Mouse (Mus musculus) CH12.LX (cell line): ENCODE data around the gene Agfg2. TPM values are rescaled to one million over a fixed set of nuclear protein-coding genes. Genes with fewer than 3 reads are reported as not detected.

Experiments
- DNase-seq: peaks from one replicate; pipeline ENCODE4 v3.0.0-alpha.2; 2013; ENCODE audit errors: extremely low read depth
- H3K27ac ChIP-seq: 2 replicates; pipeline ENCODE4 v1.5.1; 2012; ENCODE audit warnings: low read depth, mild to moderate bottlenecking, control low read depth, moderate library complexity; ENCODE audit not compliant: insufficient read depth
- H3K27me3 ChIP-seq: replicated peaks from 2 replicates; pipeline ENCODE3; 2012; ENCODE audit warnings: inconsistent platforms
- H3K36me3 ChIP-seq, 2 experiments: replicated peaks in 1 of 2; 2 replicates each; pipeline versions ENCODE3 to v1.6.1; 2012; ENCODE audit warnings: inconsistent platforms in 1 of 2, low read length in 1 of 2, mild to moderate bottlenecking in 1 of 2, mixed read lengths in 1 of 2, moderate library complexity in 1 of 2; ENCODE audit not compliant: control insufficient read depth in 1 of 2, insufficient read depth in 1 of 2
- H3K4me1 ChIP-seq, 2 experiments: 2 replicates each; pipeline ENCODE4 v1.6.1; 2012; ENCODE audit warnings: inconsistent platforms in 1 of 2, moderate library complexity in 1 of 2; ENCODE audit not compliant: insufficient read depth in 2 of 2, control insufficient read depth in 1 of 2
- H3K4me2 ChIP-seq: 2 replicates; pipeline ENCODE4 v1.6.1; 2012; ENCODE audit warnings: low read depth, mild to moderate bottlenecking, control low read depth; ENCODE audit not compliant: poor library complexity, insufficient read depth, severe bottlenecking
- H3K4me3 ChIP-seq, 3 experiments: fragments of 150-350 bp in 1 of 3; sonication (generic) in 1 of 3; replicated peaks in 1 of 3; 2 replicates each; pipeline versions ENCODE3 to v1.5.1; 2011 to 2012; ENCODE audit warnings: low read depth in 2 of 3, low read length in 2 of 3, mild to moderate bottlenecking in 2 of 3, moderate library complexity in 2 of 3, control low read depth in 1 of 3, improper control_type of control experiment in 1 of 3, inconsistent platforms in 1 of 3, mixed read lengths in 1 of 3; ENCODE audit not compliant: poor library complexity in 1 of 3
- H3K79me2 ChIP-seq: replicated peaks from 2 replicates; pipeline ENCODE4 v1.6.1; 2012; ENCODE audit warnings: mild to moderate bottlenecking, moderate library complexity; ENCODE audit not compliant: control insufficient read depth, poor library complexity, insufficient read depth, severe bottlenecking; ENCODE audit errors: extremely low read depth
- H3K9ac ChIP-seq: 2 replicates; pipeline ENCODE4 v1.6.1; 2012; ENCODE audit warnings: low read depth, mild to moderate bottlenecking, control low read depth, moderate library complexity; ENCODE audit not compliant: insufficient read depth
- H3K9me3 ChIP-seq: replicated peaks from 2 replicates; pipeline ENCODE3; 2012; ENCODE audit warnings: low read length, inconsistent platforms, mixed read lengths
- BHLHE40 ChIP-seq: IDR thresholded peaks from 2 replicates; pipeline ENCODE4 v1.6.1; 2011; ENCODE audit warnings: mild to moderate bottlenecking, low read depth, low read length, improper control_type of control experiment
- CTCF ChIP-seq, 2 experiments: IDR thresholded peaks in 1 of 2; conservative IDR thresholded peaks in 1 of 2; 2 replicates each; pipeline ENCODE4 v1.5.1; 2011 to 2012; ENCODE audit warnings: low read depth in 2 of 2, low read length in 2 of 2, improper control_type of control experiment in 1 of 2, inconsistent platforms in 1 of 2, mild to moderate bottlenecking in 1 of 2, moderate library complexity in 1 of 2
- E2F4 ChIP-seq: IDR thresholded peaks from 2 replicates; pipeline ENCODE4 v1.6.1; 2011; ENCODE audit warnings: low read depth, low read length, improper control_type of control experiment; ENCODE audit not compliant: insufficient replicate concordance
- GABPA ChIP-seq: IDR thresholded peaks from 2 replicates; pipeline ENCODE4 v1.6.1; 2012; ENCODE audit warnings: low read depth, low read length, improper control_type of control experiment, inconsistent platforms; ENCODE audit not compliant: insufficient replicate concordance
- HCFC1 ChIP-seq: IDR thresholded peaks from 2 replicates; pipeline ENCODE4 v1.6.1; 2012; ENCODE audit warnings: low read depth, mild to moderate bottlenecking, inconsistent platforms, low read length, improper control_type of control experiment
- IRF4 ChIP-seq: IDR thresholded peaks from 2 replicates; pipeline ENCODE4 v1.6.1; 2014; ENCODE audit warnings: low read depth, mild to moderate bottlenecking, inconsistent platforms, low read length, improper control_type of control experiment
- MAX ChIP-seq: IDR thresholded peaks from 2 replicates; pipeline ENCODE4 v1.6.1; 2011; ENCODE audit warnings: low read length, improper control_type of control experiment
- MAZ ChIP-seq: IDR thresholded peaks from 2 replicates; pipeline ENCODE4 v1.6.1; 2012; ENCODE audit warnings: low read depth, mild to moderate bottlenecking, inconsistent platforms, low read length, improper control_type of control experiment, moderate library complexity
- MEF2A ChIP-seq: IDR thresholded peaks from 2 replicates; pipeline ENCODE4 v1.6.1; 2014; ENCODE audit warnings: low read depth, mild to moderate bottlenecking, inconsistent platforms, low read length, improper control_type of control experiment, borderline replicate concordance
- POLR2A ChIP-seq: IDR thresholded peaks from 2 replicates; pipeline ENCODE4 v1.6.1; 2011; ENCODE audit warnings: low read depth, mild to moderate bottlenecking, improper control_type of control experiment, low read length
- RAD21 ChIP-seq: IDR thresholded peaks from 2 replicates; pipeline ENCODE4 v1.6.1; 2011; ENCODE audit warnings: low read depth, mild to moderate bottlenecking, low read length, improper control_type of control experiment, moderate library complexity
- RCOR1 ChIP-seq: conservative IDR thresholded peaks from 2 replicates; pipeline ENCODE4 v1.6.1; 2012; ENCODE audit warnings: low read depth, mild to moderate bottlenecking, inconsistent platforms, low read length, improper control_type of control experiment
- SIN3A ChIP-seq: IDR thresholded peaks from 2 replicates; pipeline ENCODE4 v1.6.1; 2012; ENCODE audit warnings: low read length, improper control_type of control experiment, inconsistent platforms
- SMC3 ChIP-seq: IDR thresholded peaks from 2 replicates; pipeline ENCODE4 v1.6.1; 2011; ENCODE audit warnings: low read depth, low read length, improper control_type of control experiment
- TBP ChIP-seq: conservative IDR thresholded peaks from 2 replicates; pipeline ENCODE4 v1.6.1; 2011; ENCODE audit warnings: low read depth, low read length, improper control_type of control experiment
- ZMIZ1 ChIP-seq: IDR thresholded peaks from 2 replicates; pipeline ENCODE4 v1.6.1; 2012; ENCODE audit warnings: low read depth, mild to moderate bottlenecking, inconsistent platforms, low read length, improper control_type of control experiment
- dilution Hi-C: fragments of 300-500 bp; cut with MboI; formaldehyde crosslinking; loops from 2 replicates; pipeline ENCODE4 v1.14.3; 2020; ENCODE audit warnings: low sequenced_read_pairs; ENCODE audit not compliant: extremely low pct_unique_long_range_greater_than_20kb, extremely low pct_ligation_motif_present
- in situ Hi-C: fragments of 300-500 bp; cut with MboI; formaldehyde crosslinking; loops from 3 replicates; pipeline ENCODE4 v1.14.3; 2019; ENCODE audit warnings: low sequenced_read_pairs, low pct_ligation_motif_present, low pct_unique_long_range_greater_than_20kb, mixed read lengths
- polyA plus RNA-seq: library from polyadenylated mRNA; unstranded; fragments of >175 nt; gene quantifications from 2 replicates; pipeline ENCODE4 v1.2.1, GENCODE M21; 2012; ENCODE audit warnings: low read depth; ENCODE audit not compliant: insufficient read length
- total RNA-seq, 2 experiments: library from RNA; depleted of rRNA; stranded (reverse); fragments of 300-350 nt in 1 of 2; fragments of >200 nt in 1 of 2; gene quantifications; 2 replicates each; pipeline ENCODE4 v1.2.3; 2012 to 2014

Agfg2 gene
- total and polyA plus RNA-seq, 3 experiments: 8.7 to 16.7 (median 13.4) TPM

GRCm38 (mm10) chr5:137627991-137628390 is 56.5 kb downstream of the Agfg2 start:
- no peaks in the 10 kb centered on the region for H3K27me3 ChIP-seq
- H3K4me3 ChIP-seq: peak overlapping the region; percentile 58 to 81 (median 66)
- peak; percentile 33 for DNase-seq
- H3K4me1 ChIP-seq: peaks cover 14 to 35% of the 10 kb centered on the region in 2 experiments
- peak overlapping the region; percentile 84 for H3K9ac ChIP-seq
- peaks cover 0 to 7% of the 10 kb centered on the region in 2 experiments for H3K36me3 ChIP-seq
- H3K9me3 ChIP-seq: peaks cover 1% of the 10 kb centered on the region
- in situ Hi-C loops: no loop called here
- H3K27ac ChIP-seq: peak overlapping the region; percentile 85
- dilution Hi-C loops: no loop called here
- TF ChIP-seq MAX (0 out of 2 replicates have a peak, but pooled peaks have one; percentile 3), CTCF (conservative IDR thresholded peaks at IDR 0.05 in 1 of 2, IDR thresholded peaks at IDR 0.05 in 1 of 2; ENCODE audit: low read depth in 2 of 2, low read length in 2 of 2) (peak in 1 of 2 experiments; percentile 41; a peak in 2 of 4 replicates), SIN3A (no peak), POLR2A (no peak), SMC3 (peak; percentile 27; the same call in 1 of the 2 replicates)
- TF ChIP-seq, all 38 proteins: peak for 3
- H3K79me2 ChIP-seq: peaks cover 14% of the 10 kb centered on the region
- H3K4me2 ChIP-seq: peak overlapping the region; percentile 91

GRCm38 (mm10) chr5:137623937-137624530 is 60.5 kb downstream of the Agfg2 start:
- TF ChIP-seq TBP: no peak
- TF ChIP-seq MAX: no peak
- no peak for TF ChIP-seq E2F4
- no peak for TF ChIP-seq MEF2A
- no peak for TF ChIP-seq GABPA
- TF ChIP-seq MAZ: no peak
- TF ChIP-seq HCFC1: no peak
- no peak for TF ChIP-seq BHLHE40
- TF ChIP-seq RAD21: no peak
- no peak for TF ChIP-seq POLR2A
- H3K9me3 ChIP-seq: peaks cover 2% of the 10 kb centered on the region
- H3K4me3 ChIP-seq: no peak overlapping the region
- no peaks in the 10 kb centered on the region for H3K79me2 ChIP-seq
- no peaks in the 10 kb centered on the region for H3K36me3 ChIP-seq
- in situ Hi-C loops (no loop called here), dilution Hi-C loops (no loop called here)
- H3K27me3 ChIP-seq: peaks cover 1% of the 10 kb centered on the region
- H3K4me2 ChIP-seq: no peak overlapping the region
- no peak overlapping the region for H3K27ac ChIP-seq
- H3K4me1 ChIP-seq: peaks cover 3 to 8% of the 10 kb centered on the region in 2 experiments
- H3K9ac ChIP-seq: no peak overlapping the region
- no peak for DNase-seq

GRCm38 (mm10) chr5:137615347-137615746 is 69.2 kb downstream of the Agfg2 start:
- DNase-seq: no peak
- no peak overlapping the region for H3K4me2 ChIP-seq
- peaks cover 0 to 8% of the 10 kb centered on the region in 2 experiments; a peak in 2 of 4 replicates for H3K4me1 ChIP-seq
- H3K9me3 ChIP-seq: no peaks in the 10 kb centered on the region
- TF ChIP-seq RCOR1 (no peak), ZMIZ1 (no peak), IRF4 (no peak)
- H3K27me3 ChIP-seq: peaks cover 1% of the 10 kb centered on the region
- H3K36me3 ChIP-seq: peaks cover 0 to 2% of the 10 kb centered on the region in 2 experiments
- dilution Hi-C loops: no loop called here
- no peak overlapping the region for H3K9ac ChIP-seq
- in situ Hi-C loops: no loop called here
- H3K4me3 ChIP-seq: no peak overlapping the region
- H3K79me2 ChIP-seq: no peaks in the 10 kb centered on the region
- no peak overlapping the region for H3K27ac ChIP-seq
